Mouse (Mus musculus): ENCODE measurements around the gene Cbfa2t3. TPM values are rescaled to one million over a fixed set of nuclear protein-coding genes. Genes with fewer than 3 reads are reported as not detected.

Cbfa2t3 gene
- total and polyA plus RNA-seq, 3 experiments = 10.5 to 102 TPM; not detected in 1

DNA sequence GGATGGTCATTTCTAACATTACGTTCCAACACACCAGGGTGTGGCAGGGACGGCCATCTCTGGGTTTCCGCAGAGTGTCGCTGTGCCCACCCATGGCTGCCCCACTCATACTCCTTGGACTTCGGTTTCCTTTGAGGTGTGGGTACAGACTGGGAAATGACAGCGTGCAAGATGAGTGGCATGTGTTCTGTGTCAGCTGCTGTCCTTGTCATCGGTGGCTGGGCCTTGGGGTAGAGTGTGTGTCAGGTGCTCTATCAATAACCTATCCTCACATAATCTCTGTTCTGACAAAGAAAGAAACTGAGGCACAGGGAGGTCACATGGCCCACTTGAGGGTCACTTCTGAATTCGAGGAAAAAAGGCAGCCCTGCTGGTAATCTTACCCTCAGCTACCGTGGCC, 61.7 kb downstream of the Cbfa2t3 start:
- Histone ChIP-seq H3K9ac (ENCODE audit: control insufficient read depth, low read depth, low read length, poor library complexity, severe bottlenecking) (no peak overlapping the region), H3K27me3 (ENCODE audit: control insufficient read depth in 1 of 2, insufficient read depth in 2 of 2, low read length in 2 of 2) (no peaks in the 10 kb centered on the region), H3K9me3 (replicated peaks; ENCODE audit: insufficient read depth, low read length) (no peaks in the 10 kb centered on the region), H3K4me3 (ENCODE audit: control insufficient read depth in 1 of 2, insufficient read depth in 1 of 2, low read depth in 2 of 2, low read length in 2 of 2) (no peak overlapping the region), H3K27ac (ENCODE audit: control insufficient read depth, low read depth, low read length) (no peak overlapping the region), H3K4me1 (ENCODE audit: control insufficient read depth in 1 of 2, insufficient read depth in 2 of 2, low read length in 2 of 2) (peaks cover 0 to 20% of the 10 kb centered on the region in 2 experiments; a peak in 2 of 4 replicates), H3K79me2 (ENCODE audit: control insufficient read depth, insufficient read depth, low read length, poor library complexity) (no peaks in the 10 kb centered on the region), H3K36me3 (ENCODE audit: control insufficient read depth in 1 of 2, insufficient read depth in 2 of 2, low read length in 2 of 2) (peaks cover 12 to 16% of the 10 kb centered on the region in 2 experiments)
- no peak for DNase-seq (ENCODE audit: low read depth, low spot score)
- TF ChIP-seq MAZ (IDR thresholded peaks at IDR 0.05; ENCODE audit: low read depth, low read length) (no peak), MAX (IDR thresholded peaks at IDR 0.05; ENCODE audit: low read length) (no peak), MYC (IDR thresholded peaks at IDR 0.05; ENCODE audit: low read depth, low read length) (no peak), CTCF (IDR thresholded peaks at IDR 0.05 in 2 of 3, conservative IDR thresholded peaks at IDR 0.05 in 1 of 3; ENCODE audit: control insufficient read depth in 1 of 3, insufficient read depth in 1 of 3, low read depth in 2 of 3, low read length in 3 of 3, poor library complexity in 1 of 3, severe bottlenecking in 1 of 3) (no peak), NELFE (IDR thresholded peaks at IDR 0.05; ENCODE audit: low read depth, low read length) (no peak), SIN3A (IDR thresholded peaks at IDR 0.05; ENCODE audit: low read length) (no peak), CHD2 (IDR thresholded peaks at IDR 0.05; ENCODE audit: low read length) (no peak), RAD21 (IDR thresholded peaks at IDR 0.05; ENCODE audit: low read depth, low read length) (no peak), SMC3 (IDR thresholded peaks at IDR 0.05; ENCODE audit: low read depth, low read length) (no peak), USF1 (IDR thresholded peaks at IDR 0.05; ENCODE audit: low read depth, low read length) (no peak), ZMIZ1 (IDR thresholded peaks at IDR 0.05; ENCODE audit: low read depth, low read length) (no peak), ZNF384 (IDR thresholded peaks at IDR 0.05; ENCODE audit: low read depth, low read length) (no peak), POLR2A (IDR thresholded peaks at IDR 0.05; ENCODE audit: control insufficient read depth in 1 of 2, insufficient read depth in 1 of 2, low read depth in 1 of 2, low read length in 2 of 2, poor library complexity in 1 of 2) (no peak), ZKSCAN1 (IDR thresholded peaks at IDR 0.05; ENCODE audit: low read depth, low read length) (no peak), GATA1 (IDR thresholded peaks at IDR 0.05; ENCODE audit: low read depth, low read length) (no peak), GABPA (IDR thresholded peaks at IDR 0.05; ENCODE audit: low read depth, low read length) (no peak)

DNA sequence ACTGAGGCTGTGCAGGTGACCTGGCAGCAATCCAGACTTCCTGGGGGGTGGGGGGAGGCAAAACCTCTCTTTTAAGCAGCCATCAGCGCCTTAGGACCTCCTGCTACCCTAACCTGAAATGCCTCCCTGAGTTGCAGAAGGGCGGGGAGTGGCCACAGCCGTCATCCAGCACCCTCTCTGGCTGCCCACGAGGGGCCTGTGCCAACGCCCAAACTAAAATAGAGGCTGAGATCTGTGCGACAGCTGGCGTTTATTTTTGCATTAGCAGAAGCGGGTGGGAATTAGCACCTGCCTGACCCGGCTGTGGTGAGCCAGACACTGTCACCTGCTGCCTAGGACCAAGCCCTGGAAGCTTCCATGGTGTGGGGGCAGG, 62.1 kb downstream of the Cbfa2t3 start:
- H3K27ac ChIP-seq (ENCODE audit: control insufficient read depth, low read depth, low read length) = no peak overlapping the region
- no peak overlapping the region for H3K9ac ChIP-seq (ENCODE audit: control insufficient read depth, low read depth, low read length, poor library complexity, severe bottlenecking)
- H3K79me2 ChIP-seq (ENCODE audit: control insufficient read depth, insufficient read depth, low read length, poor library complexity) = no peaks in the 10 kb centered on the region
- peaks cover 12 to 16% of the 10 kb centered on the region in 2 experiments for H3K36me3 ChIP-seq (ENCODE audit: control insufficient read depth in 1 of 2, insufficient read depth in 2 of 2, low read length in 2 of 2)
- no peak for DNase-seq (ENCODE audit: low read depth, low spot score)
- no peak for TF ChIP-seq ZC3H11A (IDR thresholded peaks at IDR 0.05; ENCODE audit: low read depth, low read length)
- no peak for TF ChIP-seq CHD2 (IDR thresholded peaks at IDR 0.05; ENCODE audit: low read length)
- no peak for TF ChIP-seq ZKSCAN1 (IDR thresholded peaks at IDR 0.05; ENCODE audit: low read depth, low read length)
- TF ChIP-seq ETS1 (IDR thresholded peaks at IDR 0.05; ENCODE audit: low read depth, low read length) = no peak
- TF ChIP-seq ZMIZ1 (IDR thresholded peaks at IDR 0.05; ENCODE audit: low read depth, low read length) = no peak
- TF ChIP-seq MAX (IDR thresholded peaks at IDR 0.05; ENCODE audit: low read length) = no peak
- TF ChIP-seq KAT2A (conservative IDR thresholded peaks at IDR 0.05; ENCODE audit: low read depth, low read length) = no peak
- TF ChIP-seq UBTF (IDR thresholded peaks at IDR 0.05; ENCODE audit: borderline replicate concordance, insufficient read depth, low read depth, low read length) = no peak
- no peak for TF ChIP-seq USF2 (IDR thresholded peaks at IDR 0.05; ENCODE audit: borderline replicate concordance in 1 of 2, insufficient read depth in 1 of 2, low read depth in 1 of 2, low read length in 2 of 2)
- no peak for TF ChIP-seq SMC3 (IDR thresholded peaks at IDR 0.05; ENCODE audit: low read depth, low read length)
- no peak for TF ChIP-seq EP300 (IDR thresholded peaks at IDR 0.05; ENCODE audit: low read depth in 1 of 2, low read length in 2 of 2)
- no peak overlapping the region for H3K4me3 ChIP-seq (ENCODE audit: control insufficient read depth in 1 of 2, insufficient read depth in 1 of 2, low read depth in 2 of 2, low read length in 2 of 2)
- H3K27me3 ChIP-seq (ENCODE audit: control insufficient read depth in 1 of 2, insufficient read depth in 2 of 2, low read length in 2 of 2) = no peaks in the 10 kb centered on the region
- H3K9me3 ChIP-seq (replicated peaks; ENCODE audit: insufficient read depth, low read length) = no peaks in the 10 kb centered on the region
- H3K4me1 ChIP-seq (ENCODE audit: control insufficient read depth in 1 of 2, insufficient read depth in 2 of 2, low read length in 2 of 2) = peaks cover 0 to 20% of the 10 kb centered on the region in 2 experiments; a peak in 2 of 4 replicates

Data from MEL (cell line).